ENCODE assay signal across 8 mouse cellular contexts in genomic region chr9:64281105-64281780, GRCm38 (mm10). TPM values are rescaled to one million over a fixed set of nuclear protein-coding genes. Genes with fewer than 3 reads are reported as not detected.
DNase-seq lines count a peak whose midpoint lies in the region; ATAC-seq lines count a peak whose summit lies in the region.

TSS of gene Tipin (plus strand) at chr9:64281581.

- DNase-seq in Muller cell, postnatal 12 days (ENCODE audit: inconsistent ontology term): peak; percentile 97
- DNase-seq in cerebellum, adult 9-11 months: peak; percentile 93
- peak; percentile 82 to 95 for DNase-seq in frontal cortex, adult 2 months (ENCODE audit: extremely low spot score in 1 of 2, low spot score in 1 of 2)
- DNase-seq in hindbrain, embryonic 11.5 days (ENCODE audit: low spot score): peak; percentile 98
- peak; percentile 93 to 96 for DNase-seq in layer of hippocampus, postnatal 10 days (ENCODE audit: low spot score in 2 of 2)
- peak; percentile 96 for DNase-seq in lung, postnatal 10 days
- DNase-seq in ovary, postnatal 36 days (ENCODE audit: low spot score): peak; percentile 95
- peak; percentile 97 for DNase-seq in thymus, postnatal 25 days

- 3% methylated on average over 46 of the region's 46 CpGs for WGBS in hindbrain, embryonic 11.5 days

- no peaks in the 10 kb centered on the region for H3K9me3 ChIP-seq in hindbrain, embryonic 11.5 days (ENCODE audit: control insufficient read depth, low read length)

- H3K27ac ChIP-seq in hindbrain, embryonic 11.5 days (ENCODE audit: low read depth, low read length): peak within 1 kb of the TSS; percentile 58

- H3K4me1 ChIP-seq in hindbrain, embryonic 11.5 days (replicated peaks; ENCODE audit: control insufficient read depth, insufficient read depth, low read length): peaks cover 4% of the 10 kb centered on the region; the same call in 1 of the 2 replicates

- H3K9ac ChIP-seq in hindbrain, embryonic 11.5 days (ENCODE audit: low read depth, low read length): peak within 1 kb of the TSS; percentile 78

- peak; percentile 92 for ATAC-seq in hindbrain, embryonic 11.5 days (ENCODE audit: low FRiP score)

- peak within 1 kb of the TSS; percentile 53 for H3K4me3 ChIP-seq in hindbrain, embryonic 11.5 days (ENCODE audit: low read depth, low read length)

- no peaks in the 10 kb centered on the region for H3K27me3 ChIP-seq in hindbrain, embryonic 11.5 days (ENCODE audit: control insufficient read depth, insufficient read depth, low read length)

- no peaks in the 10 kb centered on the region for H3K36me3 ChIP-seq in hindbrain, embryonic 11.5 days (ENCODE audit: control insufficient read depth, insufficient read depth, low read length)

- peak within 1 kb of the TSS; percentile 48 for H3K4me2 ChIP-seq in hindbrain, embryonic 11.5 days (replicated peaks; ENCODE audit: low read depth, low read length)

RNA-seq across cellular contexts. Expression of gene Tipin, which starts in this region (rescaled TPM):
- polyA plus RNA-seq in frontal cortex, adult 2 months (2012; rRNA removed): 40.5 and 42.0 TPM in 2 replicates
- 226 and 233 TPM in 2 replicates for polyA plus RNA-seq in hindbrain, embryonic 11.5 days (2014; fragmentation: Nextera tagmentation; extraction: Ambion mirVana)
- 10 to 100 TPM; 19.6 to 22.3 TPM for total RNA-seq in layer of hippocampus, postnatal 10 days (2021)

Comparison
In these comparisons a context has a peak if more than half of its experiments do, and no peak if none do; other contexts are left out.
1. Peak in every context shown above with its lines: DNase-seq, ATAC-seq, H3K4me3 ChIP-seq and H3K27ac ChIP-seq.